In the genomic region with DNA sequence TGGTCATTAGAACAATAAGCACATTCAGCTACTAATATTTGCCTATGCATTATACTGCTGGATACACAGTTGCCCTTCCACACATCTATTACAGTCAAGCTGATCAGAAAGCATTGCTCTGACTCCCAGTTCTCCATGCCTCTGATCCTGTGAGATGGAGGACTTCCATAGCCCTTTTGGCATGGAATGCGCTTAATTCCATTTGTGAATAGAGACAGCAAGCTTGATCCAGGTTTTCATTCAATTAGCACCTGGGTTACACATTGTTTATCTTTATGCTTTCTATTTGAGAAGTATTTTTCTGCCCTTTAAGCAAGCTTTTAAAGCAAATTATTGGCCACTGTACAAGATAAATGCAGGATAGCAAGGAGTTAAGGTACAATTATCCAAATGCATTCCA, we compare ENCODE assay signal across 26 mouse cellular contexts.
DNase-seq lines count a peak whose midpoint lies in the region; ATAC-seq lines count a peak whose summit lies in the region.
"Had no signal": no experiment of that assay in that cellular context is flagged by ENCODE, and none has a peak within 500 bp of the region (broad histone marks: within the 10 kb centered on the region; RNA-seq: fewer than 3 reads in every experiment).

No protein-coding gene starts in this region.

- ATAC-seq in hindbrain, embryonic 14.5 days (ENCODE audit: low FRiP score) = no peak
- ATAC-seq in hindbrain, embryonic 12.5 days (ENCODE audit: low FRiP score) = no peak
- ATAC-seq: activated CD4-positive, CD25-positive, alpha-beta regulatory T cell, adult 4 months; intestine, postnatal 0 days had no signal

- whole genome bisulfite sequencing in hindbrain, embryonic 14.5 days = 94% methylated on average over 1 of the region's 1 CpGs
- WGBS in hindbrain, embryonic 12.5 days = 100% methylated on average over 1 of the region's 1 CpGs

- no peak overlapping the region for H3K9ac ChIP-seq in hindbrain, embryonic 14.5 days
- no peak overlapping the region for H3K9ac ChIP-seq in hindbrain, embryonic 12.5 days
- H3K9ac ChIP-seq: limb, embryonic 12.5 days; liver, embryonic 15.5 days; lung, embryonic 14.5 days; midbrain, embryonic 15.5 days; neural tube, embryonic 15.5 days; stomach, embryonic 15.5 days had no signal

- H3K36me3 ChIP-seq in hindbrain, embryonic 14.5 days (replicated peaks; ENCODE audit: control insufficient read depth, insufficient read depth) = no peaks in the 10 kb centered on the region
- no peaks in the 10 kb centered on the region for H3K36me3 ChIP-seq in hindbrain, embryonic 12.5 days
- H3K36me3 ChIP-seq: limb, embryonic 12.5 days; liver, embryonic 15.5 days; midbrain, embryonic 10.5 days; midbrain, embryonic 15.5 days; neural tube, embryonic 15.5 days; stomach, embryonic 15.5 days had no signal

- no peak overlapping the region for H3K4me3 ChIP-seq in hindbrain, embryonic 14.5 days (replicated peaks; ENCODE audit: low read length)
- no peak overlapping the region for H3K4me3 ChIP-seq in hindbrain, embryonic 12.5 days
- H3K4me3 ChIP-seq: erythroblast, embryonic 14.5 days; left cerebral cortex, adult 2 months; limb, embryonic 12.5 days; liver, embryonic 15.5 days; midbrain, embryonic 10.5 days; midbrain, embryonic 15.5 days; neural tube, embryonic 15.5 days; stomach, embryonic 15.5 days had no signal

- no peaks in the 10 kb centered on the region for H3K9me3 ChIP-seq in hindbrain, embryonic 14.5 days (ENCODE audit: control insufficient read depth, low read length)
- H3K9me3 ChIP-seq in hindbrain, embryonic 12.5 days (replicated peaks) = no peaks in the 10 kb centered on the region
- H3K9me3 ChIP-seq: limb, embryonic 12.5 days; liver, embryonic 15.5 days; midbrain, embryonic 10.5 days; midbrain, embryonic 15.5 days; neural tube, embryonic 15.5 days; stomach, embryonic 15.5 days had no signal

- DNase-seq in hindbrain, embryonic 14.5 days (ENCODE audit: low spot score) = no peak
- peak; percentile 47 for DNase-seq in cerebellum, adult 11-12 months
- peak; percentile 47 for DNase-seq in cerebellum, adult 8-10 months
- no peak for DNase-seq in kidney, postnatal 10 days
- DNase-seq in embryo, embryonic 10 days (ENCODE audit: low spot score) = no peak
- DNase-seq: adrenal gland, adult 2 months; B cell, adult 2 months; gastrocnemius, postnatal 14 days; heart, postnatal 14 days; kidney, adult 9 months; kidney, postnatal 14 days; lung, embryonic 14.5 days; lung, postnatal 14 days; retina, postnatal 1 day; right cerebral cortex, postnatal 14 days had no signal

- H3K4me1 ChIP-seq in hindbrain, embryonic 14.5 days (replicated peaks; ENCODE audit: control insufficient read depth, insufficient read depth, low read length) = 0 out of 2 replicates have a peak, but pooled peaks cover 5% of the 10 kb centered on the region
- peaks cover 6% of the 10 kb centered on the region for H3K4me1 ChIP-seq in hindbrain, embryonic 12.5 days
- H3K4me1 ChIP-seq: liver, embryonic 15.5 days; neural tube, embryonic 15.5 days; stomach, embryonic 15.5 days had no signal

- no peak overlapping the region for H3K4me2 ChIP-seq in hindbrain, embryonic 14.5 days (replicated peaks)
- H3K4me2 ChIP-seq in hindbrain, embryonic 12.5 days (replicated peaks) = no peak overlapping the region
- H3K4me2 ChIP-seq: limb, embryonic 12.5 days; liver, embryonic 15.5 days; lung, embryonic 14.5 days; midbrain, embryonic 15.5 days; neural tube, embryonic 15.5 days; stomach, embryonic 15.5 days had no signal

- H3K27me3 ChIP-seq in hindbrain, embryonic 14.5 days (ENCODE audit: control insufficient read depth, insufficient read depth, low read length) = no peaks in the 10 kb centered on the region
- no peaks in the 10 kb centered on the region for H3K27me3 ChIP-seq in hindbrain, embryonic 12.5 days
- H3K27me3 ChIP-seq: limb, embryonic 12.5 days; liver, embryonic 15.5 days; midbrain, embryonic 15.5 days; neural tube, embryonic 15.5 days; stomach, embryonic 15.5 days had no signal

- H3K27ac ChIP-seq in hindbrain, embryonic 14.5 days = peak overlapping the region; percentile 45; the same call in 1 of the 2 replicates
- H3K27ac ChIP-seq in hindbrain, embryonic 12.5 days = no peak overlapping the region
- H3K27ac ChIP-seq: left cerebral cortex, adult 2 months; limb, embryonic 12.5 days; liver, embryonic 15.5 days; midbrain, embryonic 10.5 days; neural tube, embryonic 15.5 days; stomach, embryonic 15.5 days had no signal

Comparison
In these comparisons a context has a peak if more than half of its experiments do, and no peak if none do; other contexts are left out.
1. DNase-seq: peak in cerebellum, adult 11-12 months (single experiment) and cerebellum, adult 8-10 months (single experiment); none in hindbrain, embryonic 14.5 days (single experiment), kidney, postnatal 10 days (single experiment) and embryo, embryonic 10 days (single experiment).